Mouse (Mus musculus): Measurements from ENCODE around the gene Bbx.

Gene Bbx

DNA sequence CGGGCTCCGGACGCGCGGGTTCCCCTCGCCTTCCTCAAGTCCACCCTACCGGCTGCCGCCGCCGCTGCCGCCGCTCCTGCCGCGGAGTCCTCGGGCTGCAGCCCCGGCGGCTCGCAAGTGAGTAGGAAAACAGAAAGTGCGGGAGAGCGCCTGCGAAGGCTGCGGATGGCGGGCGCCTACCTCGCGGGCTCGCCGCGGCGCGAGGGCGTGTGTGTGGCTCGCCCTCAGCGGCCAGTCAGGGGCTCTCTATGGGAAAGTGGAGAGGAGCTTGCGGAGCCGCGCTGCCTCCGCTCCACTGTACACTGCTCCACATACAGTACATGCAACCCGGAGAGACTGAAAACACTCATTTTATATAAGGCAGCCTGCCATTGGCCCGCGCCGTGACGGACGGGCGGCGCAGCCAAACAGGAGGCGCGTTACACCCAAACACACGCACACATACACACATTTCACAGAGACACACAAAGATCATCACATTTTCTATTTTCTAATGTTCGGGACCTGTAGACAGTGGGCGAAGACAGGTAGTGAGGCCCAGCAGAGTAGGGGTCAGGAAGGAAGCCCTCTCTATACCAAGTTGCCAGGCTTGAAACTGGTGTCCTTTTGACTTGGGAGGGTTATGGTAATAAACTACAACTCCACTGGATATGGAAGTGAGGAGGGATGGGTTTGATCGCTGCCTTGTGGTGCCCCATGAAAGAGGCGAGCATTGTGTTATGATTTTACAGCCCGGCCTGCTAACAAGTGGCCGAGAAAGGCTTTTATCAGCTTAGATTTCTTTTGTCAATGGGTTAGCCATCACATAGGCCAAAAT lies at the start of gene Bbx:
Gene Bbx (minus strand): TSS at position 329 of the 817 bp plus-strand sequence.
- DNase-seq = peak; percentile 99

DNA sequence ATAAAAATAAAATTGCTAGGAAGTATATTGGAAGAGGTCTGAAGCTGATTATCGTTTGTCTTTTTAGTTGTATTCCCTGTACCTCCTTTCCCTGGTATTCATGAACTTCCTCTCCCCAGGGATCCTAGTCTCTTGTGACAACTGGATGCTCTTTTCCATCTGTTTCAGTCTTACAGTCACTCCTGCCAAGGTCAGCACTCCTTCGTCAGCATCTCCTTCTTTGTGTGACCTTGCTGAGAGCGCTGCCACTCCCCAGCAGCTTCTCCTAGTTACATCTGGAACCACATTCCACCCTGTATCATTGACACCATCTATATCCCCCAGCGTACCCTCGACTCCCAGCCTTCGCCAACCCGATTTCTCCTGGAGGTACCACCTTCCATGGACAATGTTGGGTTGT lies 49.7 kb upstream of the Bbx start:
- DNase-seq = no peak

DNA sequence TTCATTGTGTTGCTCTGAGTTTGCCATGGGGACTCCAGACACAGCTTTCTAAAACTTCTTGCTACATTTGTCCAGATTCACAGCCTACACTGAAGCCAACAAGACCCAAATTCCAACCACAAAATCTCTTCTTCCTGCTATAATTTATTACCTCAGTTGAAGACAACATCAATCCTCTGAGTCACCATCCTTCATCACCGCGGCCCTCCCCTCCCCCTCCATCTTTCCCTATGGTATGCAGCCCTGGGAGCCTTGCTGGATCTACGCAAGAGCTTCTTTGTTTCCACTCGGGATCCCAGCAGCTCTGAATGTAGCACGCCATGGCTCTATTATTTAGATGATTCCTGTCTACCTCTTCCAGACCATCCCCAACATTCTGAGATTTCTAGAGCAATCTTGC lies 49.2 kb upstream of the Bbx start:
- no peak for DNase-seq

- no peak for DNase-seq
Measured at GRCm38 (mm10) chr16:50478695-50479094, 46.5 kb upstream of the Bbx start.

GRCm38 (mm10) chr16:50477628-50478027 lies 45.4 kb upstream of the Bbx start:
- no peak for DNase-seq

DNA sequence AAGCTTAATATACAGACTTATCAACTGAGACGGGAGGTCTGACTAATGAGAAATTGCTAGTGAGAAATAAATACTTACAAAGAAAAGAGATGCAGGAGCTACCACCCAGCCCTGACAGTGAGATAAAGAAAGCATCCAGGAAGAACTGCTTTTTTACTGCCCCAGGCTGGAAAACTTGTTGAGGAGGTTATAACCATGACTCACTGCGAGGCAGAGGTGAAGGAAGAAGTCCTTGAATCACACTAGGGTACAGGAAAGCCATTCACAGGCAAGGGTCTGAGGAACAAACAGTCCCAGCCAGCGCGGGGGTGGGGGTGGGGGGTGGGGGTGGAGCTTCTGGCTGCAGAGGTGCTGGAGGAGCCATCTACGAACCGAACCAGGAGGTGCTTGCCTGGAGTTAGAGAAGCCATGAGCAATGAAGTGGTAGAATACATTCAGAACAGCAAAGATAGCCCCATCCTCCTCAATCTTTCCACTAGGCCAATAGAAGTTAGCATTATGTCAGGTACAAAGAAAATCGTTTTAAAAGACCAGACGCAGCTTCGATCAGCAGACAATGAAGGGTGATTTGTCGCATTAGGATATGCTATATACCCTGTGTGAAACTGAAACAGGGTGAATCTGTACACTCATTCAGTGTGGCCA lies 30.2 kb upstream of the Bbx start:
- no peak for DNase-seq

- DNase-seq = no peak
Measured at GRCm38 (mm10) chr16:50459146-50459545, 27.0 kb upstream of the Bbx start.

DNA sequence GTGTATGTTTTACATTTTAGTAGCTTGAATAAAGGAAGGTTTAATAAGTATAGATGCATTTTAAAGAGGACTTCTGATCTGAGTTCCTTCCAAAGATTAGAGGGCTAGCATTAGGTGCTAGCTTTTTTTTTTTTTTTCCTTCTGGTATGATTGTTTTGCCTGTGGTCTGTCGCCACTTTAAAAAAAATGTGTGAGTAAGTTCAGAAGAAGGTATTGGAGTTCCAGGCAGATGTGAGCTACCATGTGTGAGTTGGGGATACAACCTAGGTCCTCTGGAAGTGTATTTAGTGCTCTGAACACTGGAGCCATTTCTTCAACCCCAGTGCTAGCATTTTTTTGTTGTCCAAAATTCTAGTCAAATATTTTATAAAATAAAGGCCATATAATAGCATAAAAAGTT lies 23.9 kb upstream of the Bbx start:
- DNase-seq = no peak

- no peak for DNase-seq
Measured at GRCm38 (mm10) chr16:50449086-50449485, 16.9 kb upstream of the Bbx start.

- no peak for DNase-seq
Measured at GRCm38 (mm10) chr16:50445014-50445413, 12.8 kb upstream of the Bbx start.

DNA sequence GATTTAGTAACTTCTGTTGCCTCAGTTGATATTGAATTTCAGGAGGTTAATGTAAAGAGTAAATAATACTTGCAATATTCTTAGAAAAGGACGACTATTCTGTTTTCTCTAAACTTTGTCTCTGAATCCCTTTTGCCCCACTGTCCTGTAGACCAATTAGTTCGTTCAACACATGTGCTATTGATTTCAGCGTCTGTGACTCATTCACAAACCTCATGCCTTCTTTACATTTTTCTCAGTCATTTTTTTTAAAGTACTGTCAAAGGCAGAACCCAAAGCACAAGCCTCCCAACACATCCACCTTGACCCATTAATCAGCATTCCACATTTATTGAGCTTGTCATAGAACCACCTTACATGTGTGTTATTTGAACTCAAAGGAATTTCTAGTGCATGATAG lies 6.6 kb upstream of the Bbx start:
- no peak for DNase-seq

DNA sequence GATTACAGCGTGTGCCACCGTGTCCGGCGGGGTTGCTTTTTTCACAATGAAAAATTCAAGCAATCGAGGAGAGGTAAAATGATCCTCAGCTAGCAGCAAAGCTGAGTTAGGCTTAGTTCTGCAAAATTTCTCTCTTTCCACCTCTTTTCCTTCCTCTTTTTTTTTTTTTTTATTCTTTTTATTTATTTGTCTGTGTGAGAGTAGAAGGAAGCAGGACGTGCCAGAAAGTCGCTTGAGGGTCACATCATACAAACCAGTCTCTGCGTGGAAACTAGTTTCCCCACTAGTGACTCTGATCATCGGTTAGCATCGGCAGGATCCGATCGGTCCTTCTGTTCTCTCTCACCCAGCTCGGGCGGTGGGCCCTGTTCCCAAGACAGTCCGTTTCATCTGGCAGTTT lies 5.6 kb upstream of the Bbx start:
- DNase-seq = no peak

DNA sequence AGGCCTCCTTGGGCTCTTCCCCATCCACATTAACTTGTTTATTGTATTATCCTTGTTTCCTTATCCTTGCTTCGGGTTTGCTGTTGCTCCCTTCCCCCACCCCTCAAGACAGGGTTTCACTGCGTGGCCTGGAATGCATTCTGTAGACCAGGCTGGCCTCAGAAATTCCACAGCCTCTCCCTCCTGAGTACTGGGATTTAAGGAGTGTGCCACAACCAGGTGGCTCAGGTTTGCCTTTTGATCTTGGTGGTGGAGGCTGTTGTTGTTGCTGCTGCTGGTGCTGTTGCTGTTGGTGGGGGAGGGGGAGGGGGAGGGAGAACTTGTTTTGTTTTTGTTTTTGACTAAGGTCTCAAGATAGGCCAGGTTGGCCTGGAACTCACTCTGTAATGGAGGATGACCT lies 5.1 kb upstream of the Bbx start:
- DNase-seq = no peak

GRCm38 (mm10) chr16:50431011-50431981 lies 894 bp downstream of the Bbx start:
- DNase-seq = peak; percentile 59

DNA sequence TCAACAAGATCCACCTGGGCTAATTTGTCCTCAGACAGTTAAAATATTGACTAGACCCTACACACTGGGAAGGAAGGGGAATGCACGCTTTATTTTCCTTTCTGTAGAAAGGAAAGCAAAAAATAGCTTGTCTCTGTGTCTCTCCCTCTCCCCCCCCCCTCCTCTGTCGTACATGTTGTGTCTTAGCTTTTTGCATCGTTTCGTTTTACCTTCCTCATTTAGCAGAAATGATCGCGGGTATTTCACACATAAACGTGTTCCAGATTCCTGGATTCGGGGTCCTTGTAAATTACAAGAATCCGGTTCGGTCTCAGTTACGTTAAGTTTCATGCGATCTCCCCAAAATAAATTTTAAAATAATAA lies 1.7 kb downstream of the Bbx start:
- no peak for DNase-seq

- peak; percentile 39 for DNase-seq
Measured at GRCm38 (mm10) chr16:50429692-50430514, 2.3 kb downstream of the Bbx start.

GRCm38 (mm10) chr16:50428871-50429691 lies 3.1 kb downstream of the Bbx start:
- peak; percentile 23 for DNase-seq

DNA sequence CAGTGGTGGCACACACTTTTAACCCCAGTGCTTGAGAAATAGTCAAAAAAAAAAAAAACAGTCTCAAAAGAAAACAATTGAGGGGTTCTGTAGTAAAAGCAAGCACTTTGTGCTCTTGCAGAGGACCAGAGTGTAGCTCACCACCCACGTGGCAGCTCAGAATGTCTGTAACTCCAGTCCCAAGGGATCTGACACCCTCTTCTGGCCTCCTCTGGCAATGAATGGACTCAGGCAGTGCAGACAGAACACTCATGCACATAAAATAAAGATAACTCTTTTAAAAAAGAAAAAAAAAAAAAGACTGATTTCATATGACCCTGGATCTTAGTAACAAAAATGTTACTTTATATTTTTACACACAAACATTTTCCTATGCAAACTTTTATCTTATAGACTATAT lies 12.1 kb downstream of the Bbx start:
- DNase-seq = no peak

GRCm38 (mm10) chr16:50415406-50415805 lies 16.8 kb downstream of the Bbx start:
- no peak for DNase-seq

DNA sequence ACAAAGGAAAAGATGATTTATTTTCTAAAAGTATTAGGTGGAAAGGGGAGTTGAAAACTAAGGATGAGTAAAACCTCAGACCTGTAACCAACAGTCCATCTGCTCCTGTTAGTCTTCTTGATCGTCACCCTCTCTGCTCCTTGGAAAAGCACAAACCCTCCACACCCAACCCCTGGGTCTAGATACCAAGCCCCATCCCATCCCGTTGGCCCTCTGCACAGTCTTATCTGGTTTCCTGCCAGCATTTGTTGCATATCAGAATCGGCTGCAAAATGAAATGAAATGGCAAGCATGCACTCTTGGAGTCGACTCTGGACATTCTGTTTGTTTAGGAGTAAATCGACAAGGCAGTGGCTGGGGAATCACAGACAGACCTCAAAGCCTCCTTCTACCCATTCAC lies 29.3 kb downstream of the Bbx start:
- DNase-seq = no peak

GRCm38 (mm10) chr16:50399775-50400174 lies 32.4 kb downstream of the Bbx start:
- DNase-seq = no peak

GRCm38 (mm10) chr16:50398564-50398963 lies 33.6 kb downstream of the Bbx start:
- DNase-seq = no peak
